Mouse (Mus musculus) kidney, embryonic 15.5 days (tissue): ENCODE measurements around the gene Misp. TPM values are rescaled to one million over a fixed set of nuclear protein-coding genes. Genes with fewer than 3 reads are reported as not detected.
A peak's percentile ranks its signal among the peaks of the same experiment; 100 is the strongest.

ENCODE experiments used
- ATAC-seq: fragments of 200-750 bp; cut with Nextera tagmentation; replicated peaks from 2 replicates; pipeline ENCODE4 v1.8.0; 2017; ENCODE audit warnings: moderate TSS enrichment; ENCODE audit not compliant: low FRiP score
- H3K27ac ChIP-seq: fragments of 300-500 bp; sonication (generic); 2 replicates; pipeline ENCODE4 v1.5.1; 2015; ENCODE audit warnings: mild to moderate bottlenecking, inconsistent platforms
- H3K27me3 ChIP-seq: fragments of 300-500 bp; sonication (generic); 2 replicates; pipeline ENCODE4 v1.6.1; 2015; ENCODE audit warnings: inconsistent platforms
- H3K36me3 ChIP-seq: fragments of 300-500 bp; sonication (generic); 2 replicates; pipeline ENCODE4 v1.6.1; 2015; ENCODE audit warnings: inconsistent platforms
- H3K4me1 ChIP-seq: fragments of 300-500 bp; sonication (generic); 2 replicates; pipeline ENCODE4 v1.6.1; 2015; ENCODE audit warnings: inconsistent platforms
- H3K4me2 ChIP-seq: fragments of 300-500 bp; sonication (generic); 2 replicates; pipeline ENCODE4 v1.6.1; 2015; ENCODE audit warnings: moderate library complexity, mild to moderate bottlenecking, inconsistent platforms
- H3K4me3 ChIP-seq: fragments of 300-500 bp; sonication (generic); replicated peaks from 2 replicates; pipeline ENCODE4 v1.5.1; 2015; ENCODE audit warnings: mild to moderate bottlenecking, inconsistent platforms
- H3K9ac ChIP-seq: fragments of 300-500 bp; sonication (generic); 2 replicates; pipeline ENCODE4 v1.6.1; 2015; ENCODE audit warnings: mild to moderate bottlenecking, inconsistent platforms
- H3K9me3 ChIP-seq: fragments of 300-500 bp; sonication (generic); replicated peaks from 2 replicates; pipeline ENCODE4 v1.6.1; 2016; ENCODE audit warnings: inconsistent platforms
- WGBS: fragments of 180-500 bp; shearing (Covaris S2); methylation state at CpG from one replicate; pipeline ENCODE4 v1.1.7; 2015; ENCODE audit warnings: mixed read lengths; 5-methylcytosine and 5-hydroxymethylcytosine counted together
- polyA plus RNA-seq: library from polyadenylated mRNA; unstranded; fragments of >200 nt; fragmentation: Nextera tagmentation; extraction: Ambion mirVana; gene quantifications from 2 replicates; pipeline ENCODE4 v1.2.1, GENCODE M21; 2015

The Misp gene
- polyA plus RNA-seq = 14.9 and 15.2 TPM in 2 replicates

GRCm38 (mm10) chr10:79820782-79821181, at the start of gene Misp:
TSS of gene Misp (plus strand) at chr10:79820989.
- Histone ChIP-seq H3K36me3 (peaks cover 33% of the 10 kb centered on the region), H3K27ac (peak within 1 kb of the TSS; percentile 83), H3K4me2 (no peak within 1 kb of the TSS), H3K9me3 (no peaks in the 10 kb centered on the region), H3K4me1 (peaks cover 60% of the 10 kb centered on the region), H3K9ac (0 out of 2 replicates have a peak within 1 kb of the TSS, but pooled peaks have one; percentile 12), H3K27me3 (no peaks in the 10 kb centered on the region), H3K4me3 (no peak within 1 kb of the TSS)
- ATAC-seq = no peak; the same call in 1 of the 2 replicates
- 46% methylated on average over 11 of the region's 11 CpGs for WGBS

GRCm38 (mm10) chr10:79772320-79772719, 48.5 kb upstream of the Misp start:
- Histone ChIP-seq H3K4me2 (no peak overlapping the region), H3K27me3 (0 out of 2 replicates have a peak, but pooled peaks cover 1% of the 10 kb centered on the region), H3K36me3 (no peaks in the 10 kb centered on the region), H3K4me3 (no peak overlapping the region), H3K4me1 (peaks cover 24% of the 10 kb centered on the region), H3K27ac (no peak overlapping the region), H3K9me3 (no peaks in the 10 kb centered on the region), H3K9ac (no peak overlapping the region)
- ATAC-seq = no peak
- WGBS = 91% methylated on average over 3 of the region's 3 CpGs

GRCm38 (mm10) chr10:79773208-79773607, 47.6 kb upstream of the Misp start:
- Histone ChIP-seq H3K4me3 (no peak overlapping the region), H3K36me3 (no peaks in the 10 kb centered on the region), H3K27ac (no peak overlapping the region), H3K4me2 (no peak overlapping the region), H3K9ac (no peak overlapping the region), H3K27me3 (peaks cover 8% of the 10 kb centered on the region; the same call in 1 of the 2 replicates), H3K4me1 (peaks cover 24% of the 10 kb centered on the region), H3K9me3 (no peaks in the 10 kb centered on the region)
- no peak for ATAC-seq
- WGBS = 87% methylated on average over 2 of the region's 2 CpGs

- no peak overlapping the region for H3K9ac ChIP-seq
- no peak overlapping the region for H3K27ac ChIP-seq
- H3K9me3 ChIP-seq = no peaks in the 10 kb centered on the region
- no peak for ATAC-seq
- H3K4me3 ChIP-seq = no peak overlapping the region
- H3K4me1 ChIP-seq = peaks cover 30% of the 10 kb centered on the region
- WGBS = 66% methylated on average over 5 of the region's 5 CpGs
- no peak overlapping the region for H3K4me2 ChIP-seq
- no peaks in the 10 kb centered on the region for H3K36me3 ChIP-seq
- H3K27me3 ChIP-seq = peaks cover 17% of the 10 kb centered on the region; the same call in 1 of the 2 replicates
Measured at GRCm38 (mm10) chr10:79774486-79775279, 46.1 kb upstream of the Misp start.

GRCm38 (mm10) chr10:79777103-79777531, 43.7 kb upstream of the Misp start, which contains the start of gene Fstl3:
TSS of gene Fstl3 (plus strand) at chr10:79777272.
- 1% methylated on average over 39 of the region's 39 CpGs for WGBS
- H3K9ac ChIP-seq = peak within 1 kb of the TSS; percentile 60

GRCm38 (mm10) chr10:79778006-79778405, 42.8 kb upstream of the Misp start:
- H3K9ac ChIP-seq = peak overlapping the region; percentile 32; the same call in 1 of the 2 replicates
- no peaks in the 10 kb centered on the region for H3K9me3 ChIP-seq
- H3K27me3 ChIP-seq = peaks cover 33% of the 10 kb centered on the region
- peak overlapping the region; percentile 78 for H3K27ac ChIP-seq
- WGBS = 10% methylated on average over 15 of the region's 15 CpGs
- H3K4me1 ChIP-seq = peaks cover 46% of the 10 kb centered on the region
- ATAC-seq = no peak
- H3K4me2 ChIP-seq = peak overlapping the region; percentile 94
- no peaks in the 10 kb centered on the region for H3K36me3 ChIP-seq
- peak overlapping the region; percentile 57 for H3K4me3 ChIP-seq

More at GRCm38 (mm10) chr10:79777103-79777531, 43.7 kb upstream of the Misp start, which contains the start of gene Fstl3:
- Histone ChIP-seq H3K4me3 (peak within 1 kb of the TSS; percentile 57), H3K4me2 (peak within 1 kb of the TSS; percentile 94), H3K27ac (peak within 1 kb of the TSS; percentile 78), H3K4me1 (peaks cover 46% of the 10 kb centered on the region), H3K9me3 (no peaks in the 10 kb centered on the region), H3K27me3 (peaks cover 27% of the 10 kb centered on the region), H3K36me3 (no peaks in the 10 kb centered on the region)
- ATAC-seq = no peak

GRCm38 (mm10) chr10:79779193-79779592, 41.6 kb upstream of the Misp start:
- H3K9ac ChIP-seq = no peak overlapping the region
- H3K9me3 ChIP-seq = no peaks in the 10 kb centered on the region

GRCm38 (mm10) chr10:79779784-79780663, 40.8 kb upstream of the Misp start:
- Histone ChIP-seq H3K4me2 (peak overlapping the region; percentile 94), H3K27me3 (peaks cover 41% of the 10 kb centered on the region), H3K4me1 (peaks cover 46% of the 10 kb centered on the region), H3K9ac (peak overlapping the region; percentile 41), H3K4me3 (peak overlapping the region; percentile 55), H3K27ac (peak overlapping the region; percentile 78), H3K9me3 (no peaks in the 10 kb centered on the region), H3K36me3 (no peaks in the 10 kb centered on the region)
- ATAC-seq = peak; percentile 89
- 2% methylated on average over 55 of the region's 55 CpGs for WGBS

More at GRCm38 (mm10) chr10:79779193-79779592, 41.6 kb upstream of the Misp start:
- Histone ChIP-seq H3K4me2 (peak overlapping the region; percentile 94; the same call in 1 of the 2 replicates), H3K36me3 (no peaks in the 10 kb centered on the region), H3K4me3 (no peak overlapping the region), H3K27me3 (peaks cover 34% of the 10 kb centered on the region), H3K27ac (peak overlapping the region; percentile 78; the same call in 1 of the 2 replicates), H3K4me1 (peaks cover 46% of the 10 kb centered on the region)
- 12% methylated on average over 2 of the region's 2 CpGs for WGBS
- no peak for ATAC-seq

- Histone ChIP-seq H3K4me1 (peaks cover 46% of the 10 kb centered on the region), H3K27ac (peak overlapping the region; percentile 78), H3K9me3 (no peaks in the 10 kb centered on the region), H3K9ac (peak overlapping the region; percentile 41), H3K36me3 (no peaks in the 10 kb centered on the region), H3K27me3 (peaks cover 41% of the 10 kb centered on the region), H3K4me3 (peak overlapping the region; percentile 55), H3K4me2 (peak overlapping the region; percentile 94)
- ATAC-seq = no peak
- under 1% methylated on average over 13 of the region's 13 CpGs for WGBS
Measured at GRCm38 (mm10) chr10:79780664-79781015, 40.1 kb upstream of the Misp start.

- Histone ChIP-seq H3K4me2 (peak overlapping the region; percentile 94), H3K27me3 (peaks cover 41% of the 10 kb centered on the region), H3K36me3 (no peaks in the 10 kb centered on the region), H3K4me3 (peak overlapping the region; percentile 55), H3K9me3 (no peaks in the 10 kb centered on the region), H3K4me1 (peaks cover 46% of the 10 kb centered on the region), H3K9ac (peak overlapping the region; percentile 22; the same call in 1 of the 2 replicates), H3K27ac (no peak overlapping the region)
- WGBS = 26% methylated on average over 21 of the region's 21 CpGs
- ATAC-seq = no peak
Measured at GRCm38 (mm10) chr10:79781139-79781538, 39.6 kb upstream of the Misp start.

GRCm38 (mm10) chr10:79781956-79782355, 38.8 kb upstream of the Misp start:
- no peak overlapping the region for H3K27ac ChIP-seq
- H3K27me3 ChIP-seq = peaks cover 41% of the 10 kb centered on the region
- no peak overlapping the region for H3K4me3 ChIP-seq
- H3K4me1 ChIP-seq = peaks cover 44% of the 10 kb centered on the region
- H3K4me2 ChIP-seq = no peak overlapping the region
- no peak for ATAC-seq
- no peaks in the 10 kb centered on the region for H3K36me3 ChIP-seq
- no peak overlapping the region for H3K9ac ChIP-seq
- H3K9me3 ChIP-seq = no peaks in the 10 kb centered on the region
- 46% methylated on average over 5 of the region's 5 CpGs for WGBS
